Mouse (Mus musculus) NIH3T3 (cell line): ENCODE results near the gene Chst8.

Experiments used
- DNase-seq: peaks from one replicate; pipeline ENCODE4 v3.0.0-alpha.2; 2012; ENCODE audit warnings: low read depth

Chst8 gene

DNA sequence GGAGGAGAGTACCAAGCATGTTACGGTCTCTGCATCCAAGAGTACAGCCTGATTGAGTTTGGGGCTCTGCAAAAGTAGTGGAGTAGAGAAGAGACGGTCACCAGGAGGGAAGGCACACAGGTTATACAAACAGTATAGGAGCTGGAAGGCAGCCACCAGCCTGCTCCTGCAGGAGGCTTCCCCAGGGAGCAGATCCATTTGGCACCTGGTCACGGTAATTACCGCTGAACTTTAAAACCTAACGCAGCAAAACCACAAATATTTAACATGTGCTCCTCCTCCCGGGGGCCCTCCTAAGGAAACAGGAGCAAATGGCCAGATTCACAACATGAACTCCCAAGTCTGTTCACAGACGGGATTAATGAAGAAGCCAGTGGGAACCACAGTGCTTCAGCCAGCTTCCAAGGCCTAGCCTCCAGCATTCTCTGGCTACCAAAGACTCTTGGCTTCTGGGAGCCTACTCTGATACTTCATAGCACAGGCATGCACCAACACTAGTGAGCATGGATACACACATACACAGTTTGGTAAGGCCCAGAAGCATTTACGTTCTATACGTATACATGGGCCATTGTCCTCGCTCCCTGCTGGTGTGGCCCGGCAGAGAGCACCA lies 97.6 kb downstream of the Chst8 start:
- DNase-seq, result peak; percentile 48

DNA sequence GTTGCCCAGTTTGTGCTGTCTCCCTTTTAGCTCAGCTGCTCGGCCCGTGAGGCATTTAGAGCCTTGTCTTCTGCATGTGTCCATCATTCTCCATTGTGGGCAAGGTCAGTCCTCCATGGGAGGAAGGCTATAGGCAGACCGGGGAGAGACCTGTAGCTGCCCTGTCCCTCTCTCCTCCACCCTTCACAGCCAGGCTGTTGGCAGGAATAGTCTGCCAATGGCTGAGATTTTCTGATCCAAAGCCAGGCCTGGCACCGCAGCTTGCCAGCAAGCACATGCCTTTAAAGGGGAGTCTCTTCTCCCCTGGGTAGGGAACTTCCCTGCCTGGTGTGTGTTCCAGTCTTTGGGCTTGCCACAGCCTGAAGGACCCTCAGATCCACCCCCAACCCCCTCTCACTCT lies 103.4 kb downstream of the Chst8 start:
- no peak for DNase-seq

DNA sequence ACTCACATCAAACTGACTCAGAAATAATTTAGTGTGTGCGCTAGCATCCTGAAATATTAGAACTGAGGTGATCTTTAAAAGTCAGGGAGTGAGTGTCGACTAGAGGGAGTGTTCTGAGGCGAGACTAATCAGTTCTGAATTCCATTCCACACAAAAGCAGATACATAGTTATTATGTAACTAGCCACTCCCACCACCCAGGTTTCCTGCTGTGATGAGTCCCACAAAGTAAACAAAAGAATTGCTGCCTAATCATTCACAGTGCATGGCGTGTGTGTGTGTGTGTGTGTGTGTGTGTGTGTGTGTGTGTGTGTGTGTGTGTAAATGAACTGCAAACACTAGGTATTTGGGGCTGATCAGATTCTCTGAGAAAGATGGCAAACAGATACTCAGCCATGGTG lies 108.1 kb downstream of the Chst8 start:
- DNase-seq, result no peak

DNA sequence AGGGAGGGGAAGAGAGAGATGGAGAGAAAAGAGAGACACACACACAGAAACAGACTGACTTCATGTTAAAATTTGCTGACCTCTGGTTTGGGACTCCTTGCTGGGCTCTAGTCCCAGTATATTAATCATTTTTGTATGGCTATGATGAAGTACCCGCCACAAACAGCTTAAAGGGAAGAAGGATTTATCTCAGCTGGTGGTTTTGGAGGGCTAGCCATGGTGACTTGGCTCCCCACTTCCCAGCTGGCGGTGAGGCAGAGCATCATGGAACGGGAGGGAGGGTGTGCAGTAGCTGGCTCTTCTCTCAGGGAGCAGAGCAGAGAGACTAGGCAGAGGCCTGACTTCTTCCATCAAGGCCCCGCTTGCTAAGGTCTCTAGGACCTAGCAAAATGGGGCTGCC lies 109.1 kb downstream of the Chst8 start:
- no peak for DNase-seq

DNA sequence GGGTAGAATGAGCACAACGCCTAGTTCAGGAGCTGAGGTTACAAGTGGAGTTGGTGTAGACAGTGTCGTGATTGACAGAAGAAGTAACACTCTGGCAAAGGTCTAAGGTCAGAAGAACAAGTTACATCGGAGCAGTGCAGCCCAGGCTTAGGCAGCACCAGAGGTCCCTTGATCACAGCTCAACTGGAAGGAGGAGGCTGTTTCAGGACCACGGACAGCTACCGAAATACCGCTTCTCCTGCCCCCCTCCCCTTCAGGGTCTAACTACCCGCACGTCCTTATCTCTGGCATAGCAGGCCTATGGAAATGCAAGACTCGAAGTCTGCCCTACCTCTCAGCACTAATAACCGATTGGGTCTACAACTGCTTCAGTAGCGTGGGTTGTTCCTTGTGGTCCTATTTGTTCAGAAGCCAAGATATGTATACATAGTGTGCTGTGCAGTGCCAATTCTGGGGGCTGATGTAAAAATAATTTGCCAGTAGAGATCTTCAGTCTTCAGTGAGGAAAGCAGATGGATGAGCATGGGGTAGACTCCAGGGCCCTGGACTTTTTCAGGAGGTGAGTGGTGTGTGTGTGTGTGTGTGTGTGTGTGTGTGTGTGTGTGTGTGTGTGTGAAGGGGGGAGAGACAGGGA lies 109.7 kb downstream of the Chst8 start:
- DNase-seq, result peak; percentile 60

DNA sequence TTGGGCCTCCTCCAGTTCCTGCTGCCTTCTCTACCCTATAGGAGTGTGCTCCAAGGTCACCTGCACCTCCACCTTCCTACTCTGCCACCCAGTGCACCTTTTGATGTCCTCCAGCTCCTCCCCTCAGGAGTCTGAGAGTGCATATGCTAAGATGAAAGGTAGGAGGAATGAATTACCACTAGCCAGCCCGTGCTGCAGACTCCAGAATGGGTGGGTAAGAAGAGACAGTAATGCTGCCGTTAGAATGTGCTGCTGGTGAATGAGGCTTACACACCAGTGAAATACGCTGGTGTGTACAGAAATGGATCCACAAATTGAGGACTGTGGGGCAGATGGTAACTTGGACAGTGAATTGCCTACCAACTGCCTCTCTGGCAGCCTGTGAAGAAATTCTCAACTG lies 112.6 kb downstream of the Chst8 start:
- no peak for DNase-seq

DNA sequence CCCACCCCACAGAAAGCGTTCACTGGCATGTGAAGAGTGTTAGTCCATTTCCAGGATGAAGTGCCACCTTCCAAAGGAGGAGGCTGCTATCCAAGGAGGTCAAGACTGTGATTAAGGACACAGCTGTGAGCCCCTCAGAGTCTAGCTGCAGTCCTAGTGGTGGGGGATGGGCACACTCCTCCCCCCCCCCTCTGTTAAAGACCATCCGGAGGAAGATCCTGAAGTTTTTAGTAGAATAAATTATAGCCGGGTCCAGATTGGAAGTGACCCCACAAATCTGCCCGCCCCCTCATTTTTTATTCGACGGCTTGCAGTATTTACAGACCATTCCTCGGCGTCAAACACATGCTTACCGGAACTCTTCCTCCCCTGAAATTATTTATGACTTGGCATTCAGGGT lies 114.3 kb downstream of the Chst8 start:
- no peak for DNase-seq

DNA sequence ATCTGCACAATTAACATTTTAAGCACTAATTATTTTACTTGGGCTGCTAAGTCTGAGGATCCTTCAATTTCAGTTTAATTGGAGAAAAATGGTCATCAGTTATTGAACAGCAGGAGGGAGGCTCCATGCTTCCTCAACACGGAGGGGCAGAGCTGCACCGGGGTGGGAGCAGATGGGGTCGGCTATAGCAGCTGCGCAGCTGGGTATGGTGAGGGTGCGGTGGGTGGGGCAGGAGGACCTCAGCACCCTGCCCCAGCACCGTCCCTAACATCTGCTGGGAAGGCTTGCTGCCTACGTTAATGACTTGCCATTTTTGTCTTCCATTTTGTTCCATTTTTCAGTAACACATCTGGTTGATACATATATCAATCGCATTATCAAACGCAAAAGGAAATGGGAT lies 116.4 kb downstream of the Chst8 start:
- no peak for DNase-seq

DNA sequence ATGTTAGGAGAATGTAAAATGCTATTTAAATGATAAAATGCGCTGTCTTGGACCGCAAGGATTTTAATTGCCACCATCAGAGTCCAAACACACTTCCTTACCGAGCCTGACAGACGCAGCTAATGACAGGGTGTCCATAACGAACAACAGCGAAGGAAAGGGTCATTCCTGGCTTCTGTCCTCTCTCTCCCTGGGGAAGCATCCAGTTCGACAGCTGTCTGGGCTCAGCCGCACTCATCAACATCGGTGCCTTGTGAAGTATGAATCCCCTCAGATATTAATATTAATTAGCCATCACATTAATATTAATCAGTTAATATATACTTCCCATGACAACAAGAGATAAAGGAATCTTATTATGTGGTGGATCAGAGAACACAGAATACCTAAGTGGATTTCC lies 117.6 kb downstream of the Chst8 start:
- DNase-seq, result no peak

DNA sequence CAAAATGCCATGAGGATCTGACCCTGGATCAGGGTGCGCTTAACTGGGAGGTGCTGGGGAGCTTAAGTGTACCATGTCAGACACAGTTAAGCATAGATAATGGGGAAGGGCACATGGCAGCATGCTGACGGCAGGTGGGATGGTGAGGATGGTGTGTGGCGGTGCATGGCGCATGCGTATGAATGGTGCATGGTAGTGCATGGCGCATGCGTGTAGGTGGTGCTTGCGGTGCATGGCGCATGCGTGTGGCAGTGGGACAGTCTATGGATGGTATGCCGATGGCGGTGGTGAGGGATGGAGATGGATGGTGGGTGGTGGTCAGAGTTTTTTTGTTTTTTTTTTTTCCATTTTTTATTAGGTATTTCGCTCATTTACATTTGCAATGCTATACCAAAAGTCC lies 118.6 kb downstream of the Chst8 start:
- DNase-seq, result no peak

DNA sequence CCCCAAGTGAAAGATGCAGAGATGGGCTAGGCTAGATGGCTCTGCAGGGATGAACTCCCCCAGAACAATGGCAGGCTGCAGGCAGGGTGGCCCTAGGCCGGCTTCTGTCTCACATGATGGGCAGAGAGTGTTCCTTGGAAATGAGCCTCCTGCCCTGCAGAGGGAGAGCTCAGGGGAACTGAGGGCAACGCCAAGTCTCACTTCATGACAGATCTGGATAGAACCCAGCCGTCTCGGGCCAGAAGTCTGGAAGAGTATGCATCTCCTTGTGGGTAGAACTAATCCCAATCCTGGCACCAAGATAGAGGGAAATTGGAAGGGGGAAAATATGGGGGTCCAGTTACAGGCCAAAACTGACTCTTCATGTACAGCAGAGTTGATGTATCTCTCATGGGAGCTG lies 119.4 kb downstream of the Chst8 start:
- DNase-seq, result no peak

DNA sequence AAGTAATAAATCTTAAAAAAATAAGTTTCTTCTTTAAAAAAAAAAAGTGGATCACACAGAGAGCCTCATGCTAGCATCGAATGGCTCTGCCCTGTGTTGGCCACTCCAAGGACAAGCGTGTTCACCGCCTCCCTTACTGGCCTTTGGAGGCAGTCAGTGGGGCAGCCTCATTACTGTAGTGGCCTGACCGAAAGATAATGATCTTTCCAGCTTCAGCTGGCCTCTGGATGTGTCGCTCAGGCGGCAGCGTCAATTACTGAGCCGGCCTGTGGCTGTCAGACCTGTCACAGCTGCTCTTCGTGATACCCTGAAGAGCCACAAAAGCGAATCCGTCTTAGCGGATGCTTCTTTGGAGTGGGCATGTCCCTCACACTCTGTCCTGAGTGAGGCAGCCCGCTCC lies 122.4 kb downstream of the Chst8 start:
- DNase-seq, result no peak

DNA sequence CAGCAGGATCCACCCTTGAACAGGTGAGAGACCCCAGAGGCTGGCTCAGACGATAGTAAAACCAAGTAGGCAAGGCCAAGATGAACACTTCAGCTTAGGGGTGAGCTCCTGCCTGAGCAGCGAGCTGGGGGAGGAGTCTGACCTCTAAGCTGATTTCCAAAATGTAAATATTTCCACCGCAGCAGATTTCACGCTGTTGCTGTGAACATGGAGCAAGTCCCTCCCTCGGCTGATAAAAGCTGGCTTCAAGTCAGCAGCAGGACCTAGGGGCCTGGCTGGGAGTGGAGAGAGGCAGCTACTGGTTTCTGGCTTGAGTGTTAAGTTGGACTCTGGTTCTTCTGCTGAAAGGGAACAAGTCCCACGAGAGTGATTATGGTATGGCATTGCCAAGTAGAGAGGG lies 123.5 kb downstream of the Chst8 start:
- peak; percentile 21 for DNase-seq

DNA sequence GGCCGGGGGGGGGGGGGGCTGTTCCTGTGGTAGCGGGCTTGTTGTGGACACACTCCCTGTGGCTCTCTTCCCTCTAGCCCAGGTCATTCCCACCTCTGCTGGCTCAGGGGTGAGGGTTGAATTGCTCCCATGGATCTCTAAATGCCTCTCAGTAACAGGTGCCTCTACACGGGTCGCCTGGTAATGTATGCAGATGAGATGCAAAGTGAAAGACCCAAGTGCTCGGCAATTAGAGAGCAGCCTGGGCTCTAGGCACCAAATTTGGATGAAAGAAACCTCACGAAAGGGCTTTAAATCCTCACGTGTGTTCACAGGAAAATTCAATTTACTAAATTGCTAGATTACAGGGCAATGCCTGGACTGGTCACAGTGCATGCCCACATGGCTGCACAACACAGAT lies 126.7 kb downstream of the Chst8 start:
- DNase-seq, result no peak

DNA sequence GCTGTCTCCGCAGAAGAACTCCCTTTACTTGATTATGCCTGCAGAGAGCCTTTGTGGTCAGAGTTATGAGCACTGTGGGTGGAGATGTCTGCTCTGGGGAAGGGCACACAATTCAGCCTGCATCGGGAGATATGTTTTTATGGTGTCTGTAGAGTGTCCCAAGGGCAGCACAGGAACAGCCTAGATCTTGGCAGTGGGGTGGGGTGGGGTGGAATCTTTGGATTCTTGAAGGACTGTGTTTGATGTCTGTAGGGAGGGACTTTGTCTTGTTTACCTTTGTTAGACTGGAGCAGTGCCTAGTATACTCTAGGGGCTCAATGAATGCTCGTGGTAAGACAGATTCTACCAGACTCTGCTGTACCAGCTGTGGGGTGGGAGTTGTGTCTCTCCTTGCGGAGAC lies 127.3 kb downstream of the Chst8 start:
- no peak for DNase-seq

DNA sequence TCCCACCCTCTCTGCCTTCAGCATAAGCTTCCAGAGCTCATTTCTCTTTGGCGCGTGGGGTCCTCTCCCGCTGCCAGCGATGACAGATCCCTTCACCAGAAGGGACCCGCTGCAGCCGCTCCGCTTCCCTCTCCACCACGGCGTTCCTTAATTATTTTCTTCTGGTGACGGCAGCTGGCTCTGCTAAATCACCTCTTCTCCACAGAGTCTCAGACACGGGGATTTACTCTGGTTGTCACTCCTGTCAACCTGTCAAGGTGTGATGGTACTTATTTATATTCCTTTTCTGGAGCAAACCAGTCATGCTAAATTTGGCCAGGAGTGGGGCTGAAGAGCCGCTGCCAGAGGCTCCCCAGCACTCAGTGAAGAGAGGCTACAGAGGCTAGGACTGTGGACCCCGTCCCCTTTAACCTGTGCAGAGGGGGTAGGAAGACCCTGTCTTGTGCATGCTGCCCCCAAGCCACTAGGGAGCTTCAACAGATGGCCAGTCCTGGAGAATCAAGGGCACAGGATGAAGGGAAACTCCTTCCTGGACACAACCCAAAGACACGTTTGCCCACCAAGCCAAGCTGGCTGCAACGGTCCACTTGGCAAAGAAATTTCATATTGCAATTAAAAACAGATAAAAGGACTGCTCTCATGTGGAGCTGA lies 131.6 kb downstream of the Chst8 start:
- DNase-seq, result no peak

DNA sequence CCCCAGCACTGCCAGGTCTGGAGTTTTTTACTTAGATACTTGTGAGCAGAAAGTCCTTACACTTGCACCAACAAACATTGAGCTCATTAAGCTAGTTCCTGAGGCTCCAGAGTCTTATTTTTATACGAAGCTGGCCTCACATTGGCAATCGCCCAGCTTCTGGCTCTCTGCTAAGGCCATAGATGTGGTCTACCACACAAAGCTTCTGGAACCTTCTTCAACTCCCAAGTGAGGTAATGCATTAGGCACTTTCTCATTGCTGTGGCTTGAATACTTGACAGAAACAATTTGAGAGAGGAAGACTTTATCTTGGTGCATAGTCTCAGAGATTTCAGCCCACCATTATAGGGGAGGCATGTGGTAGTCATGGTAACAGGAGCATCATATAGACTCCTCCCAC lies 132.6 kb downstream of the Chst8 start:
- peak; percentile 21 for DNase-seq

DNA sequence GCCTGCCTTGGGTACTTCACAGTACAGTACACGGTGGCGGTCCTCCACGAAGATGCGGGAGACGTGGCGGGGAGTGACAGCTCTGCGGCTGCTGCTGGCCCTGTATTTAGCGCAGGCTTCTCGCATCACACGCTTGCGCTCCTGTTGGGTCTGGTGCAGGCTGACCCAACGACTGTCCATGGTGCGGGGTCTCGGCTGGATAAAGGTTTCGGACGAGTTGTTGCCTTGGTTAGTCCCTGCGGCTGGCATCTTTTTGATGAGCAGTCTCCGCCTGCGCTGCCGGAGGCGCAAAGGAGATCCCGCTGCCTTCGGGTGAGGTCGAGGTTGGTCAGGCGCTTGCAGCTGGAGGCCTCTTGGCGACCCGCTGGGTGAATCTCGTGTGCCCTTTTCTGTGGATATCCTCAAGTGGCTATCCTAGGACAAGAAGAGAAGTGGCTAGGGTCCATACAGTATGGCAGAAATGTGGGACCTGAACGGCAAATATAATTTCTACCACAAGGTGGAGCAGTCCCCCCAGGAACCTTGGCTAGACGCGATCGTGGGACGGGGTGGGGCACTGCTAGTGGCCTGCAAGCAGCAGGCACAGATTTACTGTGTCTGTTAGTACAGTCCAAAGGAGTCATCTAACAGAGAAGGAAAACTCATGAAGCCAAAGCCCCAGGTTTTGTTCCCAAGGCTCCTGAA lies 136.5 kb downstream of the Chst8 start:
- peak; percentile 85 for DNase-seq

DNA sequence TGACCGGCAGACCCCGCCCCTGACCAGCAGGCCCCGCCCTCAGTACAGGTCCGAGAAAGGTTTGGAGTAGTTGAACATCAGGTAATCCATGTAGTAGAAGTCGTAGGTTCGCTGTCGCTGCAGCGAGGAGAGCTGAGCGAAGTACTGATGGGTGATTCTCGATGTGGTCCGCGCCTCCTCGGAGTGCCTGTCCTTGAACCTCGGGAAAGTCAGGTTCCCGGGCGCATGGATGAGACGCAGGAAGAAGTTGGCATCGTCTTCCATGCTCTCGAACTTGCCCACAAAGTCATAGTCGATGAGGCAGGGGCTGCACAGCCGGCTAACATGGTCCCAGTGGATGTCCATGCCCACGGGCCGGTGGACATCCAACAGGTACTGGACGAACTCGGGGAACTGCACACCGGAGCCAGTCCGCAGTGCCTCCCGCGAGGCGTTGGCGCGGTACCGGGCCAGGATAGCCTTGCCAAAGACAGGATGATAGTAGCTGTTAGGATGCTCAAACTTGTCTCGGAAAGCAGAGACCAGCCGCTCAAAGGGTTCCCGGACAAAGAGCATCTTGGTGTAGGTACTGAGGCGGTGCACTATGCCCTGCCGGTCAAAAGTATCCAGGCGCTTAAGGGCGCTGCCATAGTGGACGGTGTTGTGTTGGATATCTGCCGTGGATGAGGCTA lies 137.3 kb downstream of the Chst8 start:
- no peak for DNase-seq

DNA sequence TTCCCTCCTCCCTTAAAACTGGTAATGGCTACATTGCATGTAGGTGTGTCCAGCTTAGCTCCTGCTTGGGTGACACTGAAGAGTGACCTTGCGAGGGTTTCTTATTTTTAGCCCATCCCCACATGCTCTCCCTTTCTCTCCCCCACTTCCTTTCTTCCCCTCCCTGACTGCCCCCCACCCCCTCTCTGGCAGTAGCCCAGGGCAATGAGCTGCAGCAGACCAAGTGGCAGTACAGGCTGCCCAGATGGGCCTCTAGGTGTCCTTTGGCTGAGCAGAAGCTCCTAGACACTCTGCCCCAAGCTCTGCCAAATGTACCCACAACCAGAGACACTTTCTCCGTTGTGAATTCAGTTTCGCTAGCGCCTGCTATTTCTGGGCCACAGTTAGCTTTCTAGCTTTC lies 139.6 kb downstream of the Chst8 start:
- no peak for DNase-seq

DNA sequence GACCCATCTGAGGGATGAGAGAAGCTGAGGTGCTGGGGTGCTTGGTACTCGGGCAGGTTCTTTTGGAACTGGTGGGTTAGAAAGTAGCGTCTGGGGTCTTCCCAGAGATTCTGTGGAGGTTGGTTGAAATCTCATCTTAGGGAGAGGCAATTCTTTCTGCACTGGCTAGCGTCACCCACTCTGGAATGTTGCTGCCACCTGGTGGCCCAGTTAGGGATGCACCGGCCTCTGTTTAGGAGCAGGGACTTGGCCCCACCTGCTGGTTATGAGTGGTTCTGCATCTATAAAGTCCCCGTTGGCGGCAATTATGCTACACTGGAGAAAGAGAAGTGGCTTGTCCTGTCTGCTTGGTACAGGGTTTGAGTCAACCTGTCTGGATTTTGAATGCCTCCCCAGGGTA lies 140.6 kb downstream of the Chst8 start:
- DNase-seq, result peak; percentile 93

DNA sequence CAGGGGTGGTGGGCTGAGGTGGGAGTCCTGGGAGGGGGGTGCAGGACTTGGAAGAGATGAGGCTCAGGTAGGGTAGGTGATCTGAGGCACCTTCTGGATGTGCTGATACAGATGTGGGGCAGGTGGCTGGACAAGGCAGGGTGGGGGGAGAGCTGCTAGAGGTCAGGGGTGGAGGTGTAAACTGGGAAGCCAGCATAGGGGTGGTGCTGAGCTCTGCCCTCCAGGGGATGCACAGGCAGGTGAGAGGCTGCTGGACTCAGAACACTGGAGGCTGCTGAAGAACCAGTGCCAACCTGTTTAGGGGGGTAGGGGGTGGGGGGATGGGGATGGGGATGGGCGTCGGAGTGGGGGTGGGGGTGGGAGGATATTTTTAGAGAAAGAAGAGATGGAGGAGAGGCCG lies 141.7 kb downstream of the Chst8 start:
- no peak for DNase-seq

DNA sequence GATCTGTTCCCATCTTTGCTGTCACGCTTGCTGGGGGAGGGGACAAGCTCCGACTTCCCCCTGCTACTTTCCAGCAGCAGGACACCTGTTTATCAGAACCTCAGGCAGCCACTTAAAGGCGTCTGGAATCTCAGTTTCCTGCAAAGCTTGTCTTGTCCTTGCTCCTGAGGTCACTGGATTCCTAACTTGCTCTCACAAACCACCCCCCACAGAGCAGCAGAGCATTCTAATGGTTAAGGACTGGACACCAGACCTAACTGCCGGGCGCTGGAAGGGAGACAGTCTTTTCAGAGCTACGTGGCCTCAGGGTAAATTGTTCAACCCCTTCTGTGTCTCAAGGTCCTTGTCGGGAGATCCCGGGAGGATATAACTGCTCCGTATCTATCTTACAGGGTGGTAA lies 143.2 kb downstream of the Chst8 start:
- DNase-seq, result no peak
